Mouse (Mus musculus) cerebellum, adult 11-12 months (tissue): Measurements from ENCODE around the gene Atp5d.

Experiments
- DNase-seq: peaks from one replicate; pipeline ENCODE4 v3.0.0; 2022

Gene Atp5d

GRCm38 (mm10) chr10:80189999-80190398 lies 51.6 kb downstream of the Atp5d start:
- DNase-seq, result peak; percentile 14

DNA sequence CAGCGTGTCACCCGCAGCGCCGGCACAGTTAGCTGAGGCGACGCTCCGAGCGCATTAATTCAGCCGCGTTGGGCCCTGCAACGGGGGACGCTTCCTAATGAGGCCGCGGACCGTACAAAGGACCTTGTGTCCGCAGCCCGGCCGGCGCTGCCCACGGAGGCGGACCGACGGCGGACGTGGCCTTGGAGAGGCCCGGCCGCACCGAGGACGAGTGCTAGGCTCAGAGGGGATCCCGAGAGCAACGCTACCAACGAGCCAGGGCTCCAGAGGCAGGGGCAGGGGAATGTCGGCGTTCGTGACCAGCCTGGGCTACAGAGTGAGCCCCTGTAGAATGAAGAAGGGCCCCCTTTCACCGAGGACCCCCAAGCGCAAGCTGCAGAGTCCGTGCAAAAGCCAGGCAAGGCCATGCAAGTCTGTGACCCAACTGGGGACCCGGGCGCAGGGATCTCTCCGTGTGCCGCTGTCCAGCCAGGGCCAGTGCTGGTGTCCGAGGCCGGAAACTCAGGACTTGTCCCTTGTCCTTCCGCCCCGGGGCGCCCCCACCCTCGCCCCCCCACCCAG lies 52.1 kb downstream of the Atp5d start:
- peak; percentile 39 for DNase-seq

GRCm38 (mm10) chr10:80193976-80194375 lies 55.5 kb downstream of the Atp5d start:
- DNase-seq, result no peak

DNA sequence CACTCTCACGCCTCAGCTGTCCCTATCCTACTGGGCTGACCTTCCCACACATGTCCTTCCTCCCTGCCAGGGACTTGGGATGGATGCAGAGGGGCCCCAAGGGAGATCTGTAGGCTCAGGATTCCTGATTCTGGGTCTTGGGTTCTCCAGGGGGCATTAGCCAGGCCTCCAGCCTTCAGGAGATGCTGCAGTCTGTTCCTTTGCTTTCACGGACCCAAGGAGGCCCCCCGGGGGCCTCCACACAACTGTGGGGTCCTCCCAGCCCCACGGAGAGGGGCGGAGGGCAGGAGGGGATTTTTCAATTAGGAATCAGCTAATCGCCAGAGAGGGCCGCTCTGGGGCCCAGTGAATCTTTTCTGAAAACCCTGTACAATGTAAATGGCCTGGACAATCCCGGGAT lies 56.0 kb downstream of the Atp5d start:
- no peak for DNase-seq
